Mouse (Mus musculus): ENCODE measurements at regions not wholly inside any gene's neighbourhood (a gene's known extent, or its start where the extent isn't known, plus 50 kb on each side); places are given as distances from the start of the nearest gene placed in this dataset.

DNA sequence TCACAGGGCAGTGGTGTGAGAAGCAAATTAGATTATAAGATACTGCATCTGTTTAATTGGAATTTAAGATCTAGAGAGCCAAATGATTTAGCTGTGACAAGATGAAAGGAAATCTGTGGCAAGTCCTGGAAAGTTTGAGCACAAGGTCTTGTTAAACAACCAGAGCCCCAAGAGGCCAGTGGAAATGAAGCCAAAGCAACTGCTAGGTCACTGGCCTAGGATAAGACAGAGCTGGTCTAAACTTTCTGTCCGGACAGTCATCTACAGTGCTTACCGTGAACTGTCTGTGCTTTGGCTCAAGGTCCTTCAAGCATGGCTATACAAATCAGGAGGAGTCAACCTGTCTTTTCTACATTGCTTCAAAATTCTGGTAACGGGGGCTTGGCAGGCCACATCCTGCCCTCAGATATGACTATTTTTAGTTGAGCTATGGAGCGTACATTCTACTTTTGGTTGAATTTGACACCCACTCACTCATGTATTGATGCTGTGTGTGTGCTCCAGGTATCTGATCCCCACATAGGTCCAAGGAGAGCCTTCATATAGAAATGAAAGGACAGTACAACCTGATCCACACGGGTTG, 113.4 kb upstream of the Atp1b1 start:
- no peaks in the 10 kb centered on the region for H3K79me2 ChIP-seq (ENCODE audit: control insufficient read depth, insufficient read depth, low read length, poor library complexity)
- TF ChIP-seq HCFC1 (IDR thresholded peaks at IDR 0.05; ENCODE audit: low read depth, low read length) (no peak), ZNF384 (IDR thresholded peaks at IDR 0.05; ENCODE audit: low read depth, low read length) (no peak), NELFE (IDR thresholded peaks at IDR 0.05; ENCODE audit: low read depth, low read length) (no peak), MEF2A (IDR thresholded peaks at IDR 0.05; ENCODE audit: extremely low read depth, insufficient replicate concordance, low read depth, low read length, poor library complexity, severe bottlenecking) (no peak)
- no peak for DNase-seq (ENCODE audit: low read depth, low spot score)
- no peak overlapping the region for H3K4me3 ChIP-seq (ENCODE audit: control insufficient read depth in 1 of 2, insufficient read depth in 1 of 2, low read depth in 2 of 2, low read length in 2 of 2)
- no peak overlapping the region for H3K9ac ChIP-seq (ENCODE audit: control insufficient read depth, low read depth, low read length, poor library complexity, severe bottlenecking)
- H3K36me3 ChIP-seq (ENCODE audit: control insufficient read depth in 1 of 2, insufficient read depth in 2 of 2, low read length in 2 of 2): no peaks in the 10 kb centered on the region
- H3K27ac ChIP-seq (ENCODE audit: control insufficient read depth, low read depth, low read length): no peak overlapping the region
- H3K27me3 ChIP-seq (ENCODE audit: control insufficient read depth in 1 of 2, insufficient read depth in 2 of 2, low read length in 2 of 2): no peaks in the 10 kb centered on the region
- H3K4me1 ChIP-seq (ENCODE audit: control insufficient read depth in 1 of 2, insufficient read depth in 2 of 2, low read length in 2 of 2): no peaks in the 10 kb centered on the region
- H3K9me3 ChIP-seq (replicated peaks; ENCODE audit: insufficient read depth, low read length): no peaks in the 10 kb centered on the region

DNA sequence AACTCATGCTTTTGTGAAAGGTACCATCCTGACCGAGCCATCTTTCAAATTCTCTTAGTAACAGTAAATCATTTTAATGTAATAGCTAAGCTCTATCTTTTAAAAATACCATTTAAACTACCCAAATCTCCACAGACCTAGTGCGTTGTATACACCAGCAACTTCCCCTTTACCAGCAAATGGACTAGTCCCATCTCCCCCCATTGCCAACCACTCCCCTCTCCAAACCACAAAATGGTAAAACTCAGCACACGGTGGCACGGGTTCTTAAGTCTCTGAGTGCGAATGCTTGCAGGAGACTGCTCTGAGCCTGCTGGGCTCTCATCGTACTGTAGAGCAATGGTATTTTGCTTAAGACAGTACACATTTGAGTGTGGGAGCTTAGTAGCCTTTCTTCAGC, 106.7 kb upstream of the Atp1b1 start:
- no peaks in the 10 kb centered on the region for H3K4me1 ChIP-seq (ENCODE audit: control insufficient read depth in 1 of 2, insufficient read depth in 2 of 2, low read length in 2 of 2)
- H3K9ac ChIP-seq (ENCODE audit: control insufficient read depth, low read depth, low read length, poor library complexity, severe bottlenecking): no peak overlapping the region
- no peaks in the 10 kb centered on the region for H3K36me3 ChIP-seq (ENCODE audit: control insufficient read depth in 1 of 2, insufficient read depth in 2 of 2, low read length in 2 of 2)
- no peak for TF ChIP-seq TBP (IDR thresholded peaks at IDR 0.05; ENCODE audit: low read depth, low read length)
- no peak for TF ChIP-seq MAZ (IDR thresholded peaks at IDR 0.05; ENCODE audit: low read depth, low read length)
- TF ChIP-seq USF2 (IDR thresholded peaks at IDR 0.05; ENCODE audit: borderline replicate concordance in 1 of 2, insufficient read depth in 1 of 2, low read depth in 1 of 2, low read length in 2 of 2): no peak
- no peak for TF ChIP-seq JUND (IDR thresholded peaks at IDR 0.05; ENCODE audit: low read depth, low read length)
- TF ChIP-seq POLR2A (IDR thresholded peaks at IDR 0.05; ENCODE audit: control insufficient read depth in 1 of 2, insufficient read depth in 1 of 2, low read depth in 1 of 2, low read length in 2 of 2, poor library complexity in 1 of 2): no peak
- no peak for TF ChIP-seq KAT2A (conservative IDR thresholded peaks at IDR 0.05; ENCODE audit: low read depth, low read length)
- TF ChIP-seq ZC3H11A (IDR thresholded peaks at IDR 0.05; ENCODE audit: low read depth, low read length): no peak
- TF ChIP-seq CHD1 (IDR thresholded peaks at IDR 0.05; ENCODE audit: low read depth, low read length): no peak
- DNase-seq (ENCODE audit: low read depth, low spot score): no peak
- no peaks in the 10 kb centered on the region for H3K27me3 ChIP-seq (ENCODE audit: control insufficient read depth in 1 of 2, insufficient read depth in 2 of 2, low read length in 2 of 2)
- no peak overlapping the region for H3K4me3 ChIP-seq (ENCODE audit: control insufficient read depth in 1 of 2, insufficient read depth in 1 of 2, low read depth in 2 of 2, low read length in 2 of 2)
- no peaks in the 10 kb centered on the region for H3K9me3 ChIP-seq (replicated peaks; ENCODE audit: insufficient read depth, low read length)
- no peak overlapping the region for H3K27ac ChIP-seq (ENCODE audit: control insufficient read depth, low read depth, low read length)
- no peaks in the 10 kb centered on the region for H3K79me2 ChIP-seq (ENCODE audit: control insufficient read depth, insufficient read depth, low read length, poor library complexity)

DNA sequence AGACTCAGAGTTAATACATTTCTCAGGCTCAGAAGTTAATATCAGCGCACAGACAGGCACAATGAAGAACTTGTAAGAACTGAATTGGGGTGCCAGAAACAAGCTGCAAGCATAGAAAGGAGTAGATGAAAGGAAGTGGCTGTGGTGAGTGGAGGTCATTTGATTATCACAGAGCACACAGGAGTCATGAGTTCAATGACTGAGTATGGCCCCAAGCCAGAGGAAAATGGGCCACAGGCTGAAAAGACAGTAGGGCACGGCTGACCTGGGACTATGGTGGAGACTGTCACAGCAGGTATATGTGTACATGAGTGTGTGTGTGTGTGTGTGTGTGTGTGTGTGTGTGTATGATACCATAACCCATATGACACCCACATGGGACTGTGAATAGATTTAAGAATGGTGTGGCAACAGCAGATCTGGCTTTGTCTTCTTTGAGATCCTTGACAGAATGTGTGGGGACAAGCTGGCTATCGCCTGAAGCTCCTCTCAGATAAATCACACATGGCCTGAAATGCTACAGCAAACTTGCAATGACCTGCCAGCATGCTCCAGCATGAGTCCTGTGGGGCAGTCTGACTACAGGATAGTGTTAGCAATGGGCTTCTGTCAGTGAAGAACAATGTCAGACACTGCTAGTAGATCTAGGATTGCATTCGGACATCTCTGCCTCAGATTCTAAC, 101.5 kb upstream of the Atp1b1 start:
- Histone ChIP-seq H3K4me1 (ENCODE audit: control insufficient read depth in 1 of 2, insufficient read depth in 2 of 2, low read length in 2 of 2) (no peaks in the 10 kb centered on the region), H3K9me3 (replicated peaks; ENCODE audit: insufficient read depth, low read length) (no peaks in the 10 kb centered on the region), H3K79me2 (ENCODE audit: control insufficient read depth, insufficient read depth, low read length, poor library complexity) (no peaks in the 10 kb centered on the region), H3K9ac (ENCODE audit: control insufficient read depth, low read depth, low read length, poor library complexity, severe bottlenecking) (no peak overlapping the region), H3K27me3 (ENCODE audit: control insufficient read depth in 1 of 2, insufficient read depth in 2 of 2, low read length in 2 of 2) (no peaks in the 10 kb centered on the region), H3K36me3 (ENCODE audit: control insufficient read depth in 1 of 2, insufficient read depth in 2 of 2, low read length in 2 of 2) (no peaks in the 10 kb centered on the region), H3K4me3 (ENCODE audit: control insufficient read depth in 1 of 2, insufficient read depth in 1 of 2, low read depth in 2 of 2, low read length in 2 of 2) (no peak overlapping the region), H3K27ac (ENCODE audit: control insufficient read depth, low read depth, low read length) (no peak overlapping the region)
- no peak for DNase-seq (ENCODE audit: low read depth, low spot score)
- TF ChIP-seq UBTF (IDR thresholded peaks at IDR 0.05; ENCODE audit: borderline replicate concordance, insufficient read depth, low read depth, low read length): no peak
- TF ChIP-seq RAD21 (IDR thresholded peaks at IDR 0.05; ENCODE audit: low read depth, low read length): no peak

Data from MEL (cell line).